15 mouse cellular contexts compared by ENCODE assay signal in genomic region chr4:95434543-95434942, GRCm38 (mm10).
A peak's percentile ranks its signal among the peaks of the same experiment; 100 is the strongest.
DNase-seq lines count a peak whose midpoint lies in the region; ATAC-seq and TF ChIP-seq lines count a peak whose summit lies in the region.
"Had no signal": no experiment of that assay in that cellular context is flagged by ENCODE, and none has a peak within 500 bp of the region (broad histone marks: within the 10 kb centered on the region; RNA-seq: fewer than 3 reads in every experiment).

No protein-coding gene starts in this region.

- H3K36me3 ChIP-seq in heart, embryonic 12.5 days = no peaks in the 10 kb centered on the region
- no peaks in the 10 kb centered on the region for H3K36me3 ChIP-seq in midbrain, embryonic 14.5 days (ENCODE audit: control insufficient read depth, insufficient read depth, low read length)
- H3K36me3 ChIP-seq in midbrain, embryonic 11.5 days (ENCODE audit: control insufficient read depth, insufficient read depth, low read length) = no peaks in the 10 kb centered on the region
- H3K36me3 ChIP-seq in intestine, embryonic 15.5 days = no peaks in the 10 kb centered on the region
- no peaks in the 10 kb centered on the region for H3K36me3 ChIP-seq in stomach, postnatal 0 days (ENCODE audit: control insufficient read depth, insufficient read depth, low read length)
- H3K36me3 ChIP-seq: hindbrain, embryonic 15.5 days had no signal

- peak; percentile 22; the same call in 1 of the 2 replicates for ATAC-seq in heart, embryonic 12.5 days (ENCODE audit: insufficient number of reproducible peaks, low FRiP score)
- no peak for ATAC-seq in midbrain, embryonic 14.5 days (ENCODE audit: low FRiP score, low TSS enrichment)
- no peak for ATAC-seq in midbrain, embryonic 11.5 days (ENCODE audit: low FRiP score)
- peak; percentile 51; the same call in 1 of the 2 replicates for ATAC-seq in intestine, embryonic 15.5 days
- ATAC-seq in stomach, postnatal 0 days (ENCODE audit: low FRiP score, low TSS enrichment) = peak; percentile 80

- no peak overlapping the region for H3K27ac ChIP-seq in heart, embryonic 12.5 days (ENCODE audit: poor library complexity, severe bottlenecking)
- H3K27ac ChIP-seq in midbrain, embryonic 14.5 days (replicated peaks; ENCODE audit: low read depth, low read length) = no peak overlapping the region
- no peak overlapping the region for H3K27ac ChIP-seq in midbrain, embryonic 11.5 days (ENCODE audit: low read depth, low read length)
- no peak overlapping the region for H3K27ac ChIP-seq in intestine, embryonic 15.5 days
- H3K27ac ChIP-seq in stomach, postnatal 0 days (replicated peaks) = no peak overlapping the region
- H3K27ac ChIP-seq: gastrocnemius, adult 2 months; hindbrain, embryonic 15.5 days; left cerebral cortex, adult 2 months; liver, embryonic 14.5 days had no signal

- TF ChIP-seq CTCF in stomach, postnatal 0 days (IDR thresholded peaks at IDR 0.05; ENCODE audit: low read depth) = no peak

- H3K27me3 ChIP-seq in heart, embryonic 12.5 days (replicated peaks) = no peaks in the 10 kb centered on the region
- no peaks in the 10 kb centered on the region for H3K27me3 ChIP-seq in midbrain, embryonic 14.5 days (ENCODE audit: control insufficient read depth, insufficient read depth, low read length)
- no peaks in the 10 kb centered on the region for H3K27me3 ChIP-seq in midbrain, embryonic 11.5 days (ENCODE audit: control insufficient read depth, insufficient read depth, low read length)
- no peaks in the 10 kb centered on the region for H3K27me3 ChIP-seq in intestine, embryonic 15.5 days (replicated peaks)
- no peaks in the 10 kb centered on the region for H3K27me3 ChIP-seq in stomach, postnatal 0 days (ENCODE audit: control insufficient read depth, insufficient read depth, low read length)
- H3K27me3 ChIP-seq: CH12.LX; hindbrain, embryonic 15.5 days had no signal

- WGBS in heart, embryonic 12.5 days = 10% methylated on average over 4 of the region's 4 CpGs
- 35% methylated on average over 4 of the region's 4 CpGs for WGBS in midbrain, embryonic 14.5 days
- 18% methylated on average over 4 of the region's 4 CpGs for WGBS in midbrain, embryonic 11.5 days
- WGBS in intestine, embryonic 15.5 days = 36% methylated on average over 4 of the region's 4 CpGs
- 27% methylated on average over 4 of the region's 4 CpGs for WGBS in stomach, postnatal 0 days

- no peak overlapping the region for H3K4me2 ChIP-seq in heart, embryonic 12.5 days
- H3K4me2 ChIP-seq in midbrain, embryonic 14.5 days (ENCODE audit: low read length) = no peak overlapping the region
- H3K4me2 ChIP-seq in midbrain, embryonic 11.5 days = no peak overlapping the region
- no peak overlapping the region for H3K4me2 ChIP-seq in intestine, embryonic 15.5 days (replicated peaks)
- no peak overlapping the region for H3K4me2 ChIP-seq in stomach, postnatal 0 days (replicated peaks; ENCODE audit: low read depth)
- H3K4me2 ChIP-seq: hindbrain, embryonic 15.5 days had no signal

- no peak overlapping the region for H3K9ac ChIP-seq in heart, embryonic 12.5 days
- H3K9ac ChIP-seq in midbrain, embryonic 14.5 days (replicated peaks; ENCODE audit: low read length) = no peak overlapping the region
- H3K9ac ChIP-seq in midbrain, embryonic 11.5 days (ENCODE audit: low read length) = no peak overlapping the region
- no peak overlapping the region for H3K9ac ChIP-seq in intestine, embryonic 15.5 days
- no peak overlapping the region for H3K9ac ChIP-seq in stomach, postnatal 0 days (ENCODE audit: low read length)
- H3K9ac ChIP-seq: hindbrain, embryonic 15.5 days; liver, embryonic 14.5 days had no signal

- H3K4me1 ChIP-seq in heart, embryonic 12.5 days (replicated peaks) = peaks cover 13% of the 10 kb centered on the region
- no peaks in the 10 kb centered on the region for H3K4me1 ChIP-seq in midbrain, embryonic 14.5 days (ENCODE audit: control insufficient read depth, insufficient read depth, low read length)
- H3K4me1 ChIP-seq in midbrain, embryonic 11.5 days (ENCODE audit: control insufficient read depth, insufficient read depth, low read length) = no peaks in the 10 kb centered on the region
- peaks cover 6% of the 10 kb centered on the region; the same call in 1 of the 2 replicates for H3K4me1 ChIP-seq in intestine, embryonic 15.5 days (replicated peaks)
- no peaks in the 10 kb centered on the region; the same call in 1 of the 2 replicates for H3K4me1 ChIP-seq in stomach, postnatal 0 days (replicated peaks; ENCODE audit: control insufficient read depth, insufficient read depth)
- H3K4me1 ChIP-seq: hindbrain, embryonic 15.5 days had no signal

- DNase-seq in heart, postnatal 14 days = no peak
- peak; percentile 31 for DNase-seq in midbrain, embryonic 14.5 days
- no peak for DNase-seq in midbrain, embryonic 11.5 days (ENCODE audit: low spot score, missing footprints)
- peak; percentile 22 for DNase-seq in stomach, postnatal 0 days (ENCODE audit: low spot score)
- DNase-seq in embryo, embryonic 10.5 days (ENCODE audit: low spot score) = no peak
- DNase-seq in natural killer cell, adult 2 months (ENCODE audit: low spot score in 2 of 2) = no peak
- DNase-seq: gastrocnemius, adult 2 months; right cerebral cortex, adult 18-20 months; thymus, adult 18-20 months had no signal

- intact Hi-C loops in heart, postnatal 14 days (cut with DNase I) = no loop called here

- H3K9me3 ChIP-seq in heart, embryonic 12.5 days (replicated peaks) = no peaks in the 10 kb centered on the region
- H3K9me3 ChIP-seq in midbrain, embryonic 14.5 days (ENCODE audit: control insufficient read depth, low read length) = no peaks in the 10 kb centered on the region
- H3K9me3 ChIP-seq in midbrain, embryonic 11.5 days (ENCODE audit: control insufficient read depth, low read length) = no peaks in the 10 kb centered on the region
- no peaks in the 10 kb centered on the region for H3K9me3 ChIP-seq in intestine, embryonic 15.5 days
- H3K9me3 ChIP-seq in stomach, postnatal 0 days (ENCODE audit: control insufficient read depth, low read length) = no peaks in the 10 kb centered on the region
- H3K9me3 ChIP-seq: hindbrain, embryonic 15.5 days had no signal

- no peak overlapping the region for H3K4me3 ChIP-seq in heart, embryonic 12.5 days
- H3K4me3 ChIP-seq in midbrain, embryonic 14.5 days (replicated peaks; ENCODE audit: low read depth, low read length) = no peak overlapping the region
- no peak overlapping the region for H3K4me3 ChIP-seq in midbrain, embryonic 11.5 days (ENCODE audit: low read depth, low read length)
- H3K4me3 ChIP-seq in intestine, embryonic 15.5 days (replicated peaks) = no peak overlapping the region
- no peak overlapping the region for H3K4me3 ChIP-seq in stomach, postnatal 0 days (ENCODE audit: low read depth, low read length)
- H3K4me3 ChIP-seq: gastrocnemius, adult 2 months; hindbrain, embryonic 15.5 days; left cerebral cortex, adult 2 months had no signal

- TF ChIP-seq EP300 in stomach, postnatal 0 days (optimal IDR thresholded peaks at IDR 0.05) = no peak

Comparison
In these comparisons a context has a peak if more than half of its experiments do, and no peak if none do; other contexts are left out.
1. DNase-seq: peak in midbrain, embryonic 14.5 days (single experiment) and stomach, postnatal 0 days (single experiment); none in heart, postnatal 14 days (0 of 2), midbrain, embryonic 11.5 days (single experiment), embryo, embryonic 10.5 days (single experiment) and natural killer cell, adult 2 months (0 of 2).
2. ATAC-seq: peak in heart, embryonic 12.5 days (single experiment), intestine, embryonic 15.5 days (single experiment) and stomach, postnatal 0 days (single experiment); none in midbrain, embryonic 14.5 days (single experiment) and midbrain, embryonic 11.5 days (single experiment).